Mouse (Mus musculus) monocyte, adult 2 months (primary cell): ENCODE measurements around the gene 4930469K13Rik.

Source experiments
- DNase-seq, 2 experiments: peaks; one replicate each; pipeline ENCODE4 v3.0.0; 2022; ENCODE audit warnings: low spot score in 2 of 2, low read depth in 1 of 2

4930469K13Rik gene

GRCm38 (mm10) chr11:34079542-34080464, 18.6 kb downstream of the 4930469K13Rik start:
- no peak for DNase-seq

DNA sequence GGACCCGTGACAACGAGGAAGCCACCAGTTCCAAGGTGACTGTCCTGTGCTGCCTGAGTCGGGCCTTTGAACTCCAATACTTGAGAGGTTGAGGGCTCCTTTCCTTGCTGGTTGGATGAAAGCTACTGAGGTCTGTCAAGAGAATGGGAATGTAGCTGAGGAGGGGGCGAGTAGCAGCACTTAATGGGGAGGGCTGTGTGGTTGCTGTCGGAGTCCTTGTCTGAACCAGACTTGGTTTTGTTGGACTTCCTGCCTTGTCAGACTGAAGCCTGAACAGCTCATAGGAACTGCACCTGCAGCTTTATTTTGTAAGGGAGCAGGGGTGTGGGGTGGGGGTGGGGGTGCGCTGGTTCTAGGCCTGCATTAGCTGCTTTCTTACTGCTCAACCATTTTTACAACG, 19.8 kb downstream of the 4930469K13Rik start:
- DNase-seq = no peak

DNA sequence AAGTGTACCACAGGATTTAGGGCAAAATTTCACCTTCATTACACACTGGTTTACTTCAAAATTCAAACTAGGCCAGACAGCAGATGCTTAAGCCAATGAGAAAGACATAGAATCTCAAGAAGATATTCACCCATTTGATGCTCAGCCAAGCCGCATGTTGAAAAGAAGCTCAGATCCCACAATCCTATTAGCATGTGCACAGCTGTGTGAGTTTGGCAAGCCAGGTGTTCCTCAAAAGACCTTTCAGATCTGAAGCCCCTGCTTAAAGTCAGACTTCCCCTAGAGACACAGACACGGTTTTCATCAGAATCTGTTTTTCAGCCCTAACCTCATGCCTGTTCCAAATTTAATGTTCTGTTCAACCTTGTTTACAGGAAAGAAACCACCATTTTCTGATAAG, 20.5 kb downstream of the 4930469K13Rik start:
- no peak for DNase-seq

- no peak for DNase-seq
Measured at GRCm38 (mm10) chr11:34073776-34074175, 24.6 kb downstream of the 4930469K13Rik start.

DNA sequence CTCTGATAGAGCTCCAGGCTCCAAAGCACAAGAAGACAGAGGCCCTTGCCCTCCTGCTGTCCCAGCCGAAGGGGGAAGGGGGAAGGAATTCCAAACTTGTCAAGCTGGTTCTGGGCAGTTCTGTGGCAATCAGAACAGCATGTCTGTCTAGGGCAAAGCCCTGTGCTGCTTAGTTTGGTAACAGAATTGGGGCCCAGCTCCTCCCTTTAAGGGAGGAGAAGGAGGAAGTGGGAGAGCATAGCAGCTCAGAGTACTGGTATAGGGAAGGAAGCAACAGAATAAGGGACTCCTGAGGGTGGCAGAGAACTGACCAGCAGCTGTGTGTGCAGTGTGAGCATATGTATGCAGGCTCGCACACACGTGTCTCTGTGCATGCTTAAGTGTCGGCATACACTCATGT, 26.0 kb downstream of the 4930469K13Rik start:
- DNase-seq = peak in 1 of 2 experiments; percentile 41

GRCm38 (mm10) chr11:34070596-34070995, 27.8 kb downstream of the 4930469K13Rik start:
- DNase-seq = no peak

DNA sequence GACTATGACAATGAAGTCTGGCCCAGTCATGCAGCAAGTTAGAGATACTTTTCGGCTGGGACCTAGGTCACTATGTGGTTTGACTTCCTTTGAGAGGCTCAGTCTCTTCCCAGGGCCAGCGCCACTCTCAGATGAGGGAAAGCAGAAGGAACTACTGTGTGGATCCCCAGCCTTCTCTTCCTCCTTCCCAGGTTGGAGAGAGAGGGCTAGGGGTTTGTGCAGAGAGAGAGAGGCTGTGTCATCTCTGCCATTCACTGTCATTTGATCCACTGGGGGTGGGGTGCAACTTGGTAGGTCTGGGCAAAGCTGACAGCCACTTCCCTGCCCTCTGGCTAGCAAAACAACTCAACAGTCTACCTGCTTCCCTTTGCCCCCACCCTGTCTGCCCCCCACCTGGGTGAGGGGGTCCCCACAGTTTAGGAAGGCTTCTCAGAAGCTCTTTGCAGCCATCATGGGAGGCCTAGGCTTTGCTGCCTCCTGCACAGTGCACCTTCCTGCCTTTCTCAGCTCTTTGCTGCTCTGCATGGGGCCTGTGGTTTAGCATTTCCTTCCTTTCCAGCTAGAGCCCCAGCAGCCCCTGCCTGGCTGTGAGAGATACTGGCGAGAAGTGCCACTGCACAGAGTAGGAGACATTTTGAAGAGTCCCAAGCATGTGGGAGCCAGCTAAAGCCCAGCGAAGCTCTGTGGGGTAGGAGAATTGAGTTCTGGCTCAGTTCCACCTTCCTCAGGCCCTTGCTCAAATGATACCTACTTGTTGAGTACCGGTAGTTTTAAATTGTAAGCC, 34.5 kb downstream of the 4930469K13Rik start:
- DNase-seq = no peak

GRCm38 (mm10) chr11:34063257-34063656, 35.1 kb downstream of the 4930469K13Rik start:
- no peak for DNase-seq

DNA sequence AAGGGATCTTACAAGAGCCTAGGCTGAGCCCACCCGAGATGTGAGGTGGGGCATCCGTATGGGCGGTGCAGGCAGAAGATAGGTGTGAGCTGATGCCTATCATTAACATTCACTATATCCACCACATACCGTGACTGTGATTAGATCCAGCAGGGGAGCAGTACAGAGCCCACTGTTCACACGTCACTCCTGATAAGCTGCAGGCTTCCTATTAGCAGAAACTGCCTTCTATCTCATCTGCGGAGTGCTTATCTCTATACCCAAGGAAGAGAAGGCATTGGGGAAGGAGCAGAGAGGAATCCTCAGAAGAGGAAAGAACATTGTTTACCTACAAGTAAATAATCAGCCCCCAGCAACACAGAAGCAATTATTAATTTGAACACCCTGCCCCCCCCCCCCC, 36.6 kb downstream of the 4930469K13Rik start:
- DNase-seq = no peak

DNA sequence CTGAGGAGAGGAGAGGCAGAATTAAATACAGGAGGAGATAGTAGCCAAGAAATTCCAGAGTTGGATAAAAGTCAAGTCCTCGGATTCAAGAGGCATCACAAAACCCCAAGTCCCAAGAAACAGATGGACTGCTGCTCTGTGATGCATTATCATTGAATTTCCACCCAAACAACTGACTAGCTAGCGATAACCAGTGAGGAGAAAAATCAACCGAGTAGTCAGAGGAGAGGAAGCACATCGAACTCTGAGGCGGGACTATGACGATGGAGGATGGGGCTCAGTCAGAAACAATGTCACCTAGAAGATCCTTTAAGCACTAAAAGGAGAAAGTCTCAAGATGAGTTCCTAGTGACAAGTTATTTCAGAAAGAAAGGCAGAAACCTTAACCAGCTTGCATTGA, 39.4 kb downstream of the 4930469K13Rik start:
- no peak for DNase-seq

GRCm38 (mm10) chr11:34058332-34058731, 40.0 kb downstream of the 4930469K13Rik start:
- DNase-seq = no peak

DNA sequence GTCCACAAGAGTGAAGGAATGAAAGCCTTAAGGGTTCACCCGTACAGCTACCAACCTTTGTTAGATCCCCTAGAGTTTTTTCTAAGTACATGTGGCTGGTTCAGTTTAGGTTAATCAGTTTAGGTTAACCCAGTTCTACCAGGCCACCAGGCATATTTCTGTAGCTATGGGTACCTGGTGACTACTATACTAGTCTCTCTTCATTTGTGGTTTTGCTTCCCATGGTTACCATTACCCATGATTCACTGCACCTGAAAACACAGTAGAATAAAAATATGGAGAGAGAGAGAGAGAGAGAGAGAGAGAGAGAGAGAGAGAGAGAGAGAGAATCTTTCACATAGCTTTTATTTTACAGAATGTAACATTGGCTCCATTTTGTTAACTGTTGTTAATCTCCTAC, 41.6 kb downstream of the 4930469K13Rik start:
- DNase-seq = no peak

- peak in 1 of 2 experiments; percentile 38 for DNase-seq
Measured at GRCm38 (mm10) chr11:34054031-34054727, 44.2 kb downstream of the 4930469K13Rik start.

GRCm38 (mm10) chr11:34053031-34053818, 45.1 kb downstream of the 4930469K13Rik start:
- DNase-seq = no peak

DNA sequence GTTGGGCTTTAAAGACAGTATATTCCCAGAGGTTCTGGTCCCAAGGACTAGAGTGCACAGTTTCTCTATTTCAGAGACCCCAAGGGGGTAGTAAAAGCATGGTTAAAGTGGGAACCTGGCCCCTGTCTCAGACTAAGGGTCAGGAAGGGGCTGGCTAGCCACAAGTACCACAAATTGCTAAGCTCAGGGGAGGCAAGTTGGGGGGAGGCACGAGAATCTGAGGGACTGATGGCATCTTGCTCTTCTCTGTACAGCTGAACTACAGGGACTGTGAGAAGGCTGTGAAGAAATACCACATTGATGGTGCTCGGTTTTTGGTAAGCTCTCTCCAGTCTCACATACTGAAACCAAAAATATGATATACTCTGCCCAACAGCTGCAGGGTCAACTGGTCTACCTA, 47.7 kb downstream of the 4930469K13Rik start:
- DNase-seq = no peak

DNA sequence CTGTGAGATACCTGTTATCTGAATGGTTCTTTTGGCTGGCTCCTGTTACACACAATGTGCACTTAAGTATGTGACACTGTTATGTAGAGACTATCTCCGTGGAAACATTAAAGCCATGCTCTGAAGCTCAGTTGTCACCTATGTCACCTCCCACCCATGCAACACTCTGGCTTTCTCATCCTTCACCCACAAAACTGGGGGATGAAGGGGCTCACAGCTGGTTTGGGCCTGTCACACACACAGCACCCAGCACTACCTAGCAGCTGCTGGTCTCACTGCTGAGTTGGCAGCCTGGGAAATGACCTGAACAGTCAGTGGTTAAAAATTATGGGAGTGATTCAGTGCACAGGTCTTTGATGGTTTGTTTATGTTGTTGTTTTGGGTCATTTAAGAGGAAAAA, 48.3 kb downstream of the 4930469K13Rik start:
- DNase-seq = no peak

GRCm38 (mm10) chr11:34049125-34049379, 49.3 kb downstream of the 4930469K13Rik start:
- DNase-seq = no peak

GRCm38 (mm10) chr11:34048375-34049124, 49.8 kb downstream of the 4930469K13Rik start:
- DNase-seq = no peak

- no peak for DNase-seq
Measured at GRCm38 (mm10) chr11:34047542-34047937, 50.8 kb downstream of the 4930469K13Rik start.
